Mouse (Mus musculus): ENCODE results near the gene Lbh. TPM values are rescaled to one million over a fixed set of nuclear protein-coding genes. Genes with fewer than 3 reads are reported as not detected.
A peak's percentile ranks its signal among the peaks of the same experiment; 100 is the strongest.

The Lbh gene
- total RNA-seq, 4 experiments from 2014 or later, result 36.5 to 46.3 (median 42.0) TPM

DNA sequence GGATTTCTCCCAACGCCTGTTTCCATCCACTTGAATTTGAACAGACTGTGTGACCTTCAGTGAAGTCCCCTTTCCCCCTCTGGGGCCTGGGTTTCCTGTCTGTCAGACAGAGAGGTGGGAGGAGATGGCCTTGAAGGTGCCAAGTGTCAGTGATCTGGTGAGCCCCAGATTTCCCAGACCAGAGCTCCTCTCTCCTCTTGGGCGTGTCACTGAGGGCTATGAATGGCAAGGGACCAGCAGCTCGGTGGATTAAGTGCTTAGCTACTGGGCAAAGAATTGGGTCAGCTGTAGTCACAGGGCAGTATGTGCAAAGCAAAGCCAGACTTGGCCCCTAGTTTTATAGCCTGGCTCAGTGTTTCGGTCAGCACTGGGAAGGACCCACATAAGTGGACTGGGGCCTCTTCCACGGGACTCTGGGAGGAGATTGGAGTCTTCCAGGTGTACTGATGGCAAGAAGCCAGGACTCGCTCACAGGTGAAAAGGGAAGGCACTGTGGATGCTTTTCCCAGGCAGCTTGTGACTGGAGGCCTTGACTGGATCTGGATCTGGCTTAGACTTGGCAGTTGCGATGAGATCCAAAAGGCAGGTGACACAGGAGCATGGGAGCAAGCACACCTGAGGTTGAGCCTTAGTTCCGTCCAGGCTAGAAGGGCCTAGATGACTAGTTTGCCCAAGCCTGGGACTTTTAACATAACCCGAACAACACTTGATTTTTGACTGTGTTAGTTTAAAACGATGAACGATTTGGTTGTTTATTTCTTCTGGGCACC lies 20.1 kb downstream of the Lbh start:
- DNase-seq (ENCODE audit: low spot score in 2 of 2), result peak in 1 of 2 experiments; percentile 30

DNA sequence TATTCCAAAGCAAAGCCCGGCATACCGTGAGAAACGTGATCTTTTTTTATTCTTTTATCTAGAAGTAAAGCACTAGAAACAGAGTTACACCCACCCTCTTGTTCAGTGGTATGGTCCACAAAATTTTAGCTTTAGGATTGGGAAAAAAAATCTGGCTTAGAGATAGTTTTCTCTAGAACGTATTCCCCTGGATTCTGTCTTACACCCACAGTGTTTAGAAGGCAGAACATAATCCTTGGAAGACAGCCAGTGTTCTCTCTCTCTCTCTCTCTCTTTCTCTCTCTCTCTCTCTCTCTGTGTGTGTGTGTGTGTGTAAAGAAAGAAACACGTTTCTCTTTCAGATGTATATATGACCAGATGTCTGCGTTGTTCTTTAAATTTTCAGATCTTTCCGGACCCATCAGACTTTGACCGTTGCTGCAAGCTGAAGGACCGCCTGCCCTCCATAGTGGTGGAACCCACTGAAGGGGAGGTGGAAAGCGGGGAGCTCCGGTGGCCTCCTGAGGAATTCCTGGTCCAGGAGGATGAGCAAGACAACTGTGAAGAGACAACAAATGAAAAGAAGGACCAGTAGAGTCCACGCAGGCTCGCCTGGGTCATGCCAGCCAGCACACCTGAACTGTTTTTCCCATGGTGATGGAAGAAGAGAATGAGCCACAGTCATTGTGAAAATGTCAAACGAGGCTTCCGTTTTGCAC lies 20.9 kb downstream of the Lbh start:
- no peak for DNase-seq (ENCODE audit: low spot score in 2 of 2)

DNA sequence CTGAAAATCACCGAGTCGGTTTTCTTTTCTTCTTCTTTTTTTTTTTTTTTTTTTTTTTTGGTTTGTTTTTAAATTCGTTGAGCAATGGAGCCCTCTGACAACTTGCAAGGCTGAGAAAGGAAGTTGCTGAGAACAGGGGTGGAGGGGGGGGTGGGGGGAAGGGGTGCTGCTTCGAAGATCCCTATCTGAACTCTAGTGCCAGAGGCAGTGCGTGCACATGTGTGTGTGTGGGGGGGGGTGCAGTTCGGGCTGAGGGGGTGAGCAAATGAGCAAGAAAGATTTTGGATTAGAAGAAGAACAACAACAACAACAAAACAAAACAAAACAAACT lies 21.4 kb downstream of the Lbh start:
- no peak for DNase-seq (ENCODE audit: low spot score in 2 of 2)

DNA sequence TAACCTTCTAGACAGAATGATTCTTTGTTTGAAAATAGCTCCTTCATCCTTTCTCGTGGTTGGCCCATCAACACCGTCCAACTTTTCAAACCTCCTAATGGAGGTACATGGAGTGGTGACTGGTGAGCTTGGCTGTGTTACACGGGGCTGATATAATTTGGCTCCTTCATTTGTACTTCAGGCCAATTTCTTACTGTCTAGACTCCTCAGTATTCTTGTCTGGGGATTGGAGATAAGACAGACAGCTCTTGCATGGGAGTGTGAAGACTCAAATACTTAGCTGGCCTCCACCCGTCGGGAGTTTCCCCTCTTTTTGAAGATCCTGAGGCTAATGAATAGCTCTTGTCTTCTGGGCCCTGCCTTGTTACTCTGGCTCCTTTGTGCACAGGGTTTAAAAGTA lies 26.3 kb downstream of the Lbh start:
- DNase-seq (ENCODE audit: low spot score in 2 of 2), result no peak

DNA sequence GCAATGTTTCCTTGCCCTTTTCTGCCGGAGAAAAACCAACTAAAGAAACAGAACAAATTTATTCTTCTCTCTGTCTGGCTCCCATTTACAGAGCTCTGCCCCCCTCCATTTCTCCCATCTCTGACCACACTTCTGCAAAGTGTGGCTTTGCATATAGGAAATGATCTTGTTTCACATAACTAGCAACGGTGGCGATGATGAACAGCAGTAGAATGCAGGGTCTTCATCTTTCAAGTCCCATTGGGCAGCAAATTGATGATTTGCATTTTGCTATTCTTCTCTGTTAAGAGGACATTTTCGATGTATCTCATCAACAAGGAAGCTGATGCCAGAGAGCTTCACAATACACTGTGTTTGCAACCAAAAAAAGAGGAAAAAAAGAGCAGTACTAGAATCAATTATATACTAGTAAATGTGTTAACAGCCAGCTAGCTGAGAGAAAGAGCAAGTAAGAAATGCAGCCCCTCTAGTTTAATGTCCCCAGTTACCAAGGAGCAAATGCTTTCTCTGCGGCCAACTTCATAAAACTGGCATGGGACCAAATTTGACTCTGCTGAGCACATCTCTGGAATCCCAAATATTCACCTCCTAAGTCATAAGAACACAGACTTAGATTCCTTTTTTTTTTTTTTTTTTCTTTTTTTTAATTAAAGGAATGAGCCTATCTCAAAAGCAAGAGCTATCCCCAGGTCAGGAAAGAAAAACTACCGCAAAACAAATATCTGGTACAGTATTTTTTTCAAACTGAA lies 29.2 kb downstream of the Lbh start:
- DNase-seq (ENCODE audit: low spot score in 2 of 2), result no peak

DNA sequence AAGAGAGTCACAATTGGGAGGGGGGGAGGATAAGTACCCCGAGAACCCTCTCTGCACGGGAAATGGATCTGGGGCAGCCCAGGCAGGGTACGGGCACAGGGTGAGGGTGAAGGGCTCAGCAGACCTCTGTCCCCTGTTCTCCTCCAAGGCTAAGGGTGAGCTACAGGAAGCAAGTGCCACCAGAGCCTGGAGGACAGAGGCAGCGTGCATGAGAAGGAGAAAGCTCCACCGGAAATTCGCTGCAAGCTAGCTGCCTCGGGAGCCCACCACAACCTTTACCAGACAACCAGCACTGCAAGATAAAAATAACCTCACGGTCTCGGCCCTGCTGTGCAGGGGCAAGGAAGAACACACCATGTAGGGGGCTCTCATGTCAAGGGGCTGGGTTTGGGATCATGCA lies 30.0 kb downstream of the Lbh start:
- DNase-seq (ENCODE audit: low spot score in 2 of 2), result no peak

DNA sequence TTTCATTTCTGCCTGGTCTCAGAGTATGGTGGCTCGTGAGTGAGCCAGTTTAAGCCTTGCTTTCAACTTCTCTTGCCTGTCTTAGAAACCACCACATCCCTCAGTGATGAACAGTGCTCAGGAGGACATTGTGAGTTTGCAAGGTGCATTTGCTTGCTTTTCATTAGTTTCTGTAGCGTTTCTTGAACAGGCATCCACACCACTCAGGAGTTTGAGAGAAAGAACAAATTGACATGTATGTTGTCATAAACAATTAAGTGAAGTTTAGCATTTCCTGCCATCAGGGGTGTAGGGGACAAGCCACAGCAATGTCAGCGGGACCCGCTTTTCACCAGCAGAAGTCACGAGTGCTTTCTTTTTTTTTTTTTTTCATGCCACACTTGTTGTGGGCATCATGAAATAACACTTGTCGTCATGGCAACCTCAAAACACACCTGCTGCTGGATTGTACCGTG lies 31.2 kb downstream of the Lbh start:
- no peak for DNase-seq (ENCODE audit: low spot score in 2 of 2)

DNA sequence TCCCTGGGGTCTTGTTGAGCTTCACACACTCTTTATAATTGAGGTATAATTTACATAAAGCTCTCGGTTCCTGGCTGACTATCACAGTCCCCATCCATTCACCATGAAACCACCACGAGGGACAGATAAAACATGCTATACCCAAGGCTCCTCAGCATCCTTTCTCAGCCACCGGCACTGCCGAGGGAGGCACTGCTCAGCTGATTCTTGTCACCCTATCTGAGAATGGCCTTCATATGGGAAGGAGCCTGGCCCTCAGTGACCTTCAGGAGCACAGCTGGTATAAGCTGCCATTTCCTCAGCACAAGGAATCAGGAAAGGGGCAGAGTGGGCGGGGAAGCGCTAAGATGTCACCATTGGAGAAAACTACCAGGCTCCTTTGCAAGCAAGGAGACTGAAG lies 33.2 kb downstream of the Lbh start:
- DNase-seq (ENCODE audit: low spot score in 2 of 2), result no peak

DNA sequence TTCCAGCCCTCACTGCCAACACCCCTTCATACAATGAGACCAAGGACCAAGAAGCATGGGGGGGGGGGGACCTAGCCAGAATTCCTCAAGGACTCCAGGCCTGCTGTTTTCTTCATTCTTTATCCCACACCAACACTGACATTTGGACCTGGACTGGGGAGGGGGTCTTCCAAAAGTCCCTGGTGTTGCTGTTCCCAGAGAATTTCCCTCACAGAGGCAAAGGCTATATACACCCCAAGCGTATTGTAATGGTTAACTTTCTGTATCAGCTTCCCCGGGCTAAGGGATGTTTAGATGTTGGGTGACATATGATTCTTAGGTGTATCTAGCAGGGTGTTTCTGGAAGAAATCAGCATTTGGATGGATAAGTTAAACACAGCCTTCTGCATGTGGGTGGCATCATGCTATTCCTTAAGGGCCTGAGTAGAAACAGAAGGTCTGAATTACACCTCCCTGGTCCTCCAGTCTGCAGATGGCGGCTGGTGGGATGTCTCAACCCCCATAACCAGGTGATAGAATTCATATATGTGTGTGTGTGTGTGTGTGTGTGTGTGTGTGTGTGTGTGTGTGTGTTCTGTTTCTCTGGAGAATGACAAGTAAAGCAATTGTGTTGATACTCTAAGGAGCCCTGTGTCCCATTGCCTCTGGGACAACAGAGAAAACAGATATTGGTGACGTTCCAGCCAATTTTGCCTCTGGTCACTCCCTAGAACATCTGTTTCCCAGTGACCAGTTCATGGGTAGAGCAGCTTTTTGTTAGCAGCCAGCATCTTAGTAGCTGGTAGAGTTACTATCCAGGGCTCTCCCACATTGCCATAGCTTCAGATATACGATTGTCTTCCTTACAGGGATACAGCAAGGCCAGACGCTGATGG lies 35.9 kb downstream of the Lbh start:
- DNase-seq (ENCODE audit: low spot score in 2 of 2), result no peak

DNA sequence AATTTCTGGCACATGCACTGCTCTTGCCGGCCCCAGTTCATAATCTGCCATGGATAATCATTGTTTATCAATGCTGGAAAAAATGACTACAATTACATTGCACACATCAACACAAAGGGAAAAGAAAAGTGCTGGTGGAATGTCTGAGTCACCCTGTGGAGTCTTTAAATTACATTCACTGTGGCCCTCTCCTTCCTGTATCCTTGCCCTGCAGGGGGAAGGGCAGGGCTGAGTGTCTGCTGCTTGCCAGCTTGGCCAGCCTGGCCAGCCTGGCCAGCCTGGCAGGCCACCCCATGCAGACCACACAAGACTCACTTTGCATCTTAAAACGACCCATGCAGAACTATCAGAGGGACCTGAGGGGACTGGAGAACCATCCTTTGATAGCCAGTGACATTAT lies 37.4 kb downstream of the Lbh start:
- DNase-seq (ENCODE audit: low spot score in 2 of 2), result no peak

DNA sequence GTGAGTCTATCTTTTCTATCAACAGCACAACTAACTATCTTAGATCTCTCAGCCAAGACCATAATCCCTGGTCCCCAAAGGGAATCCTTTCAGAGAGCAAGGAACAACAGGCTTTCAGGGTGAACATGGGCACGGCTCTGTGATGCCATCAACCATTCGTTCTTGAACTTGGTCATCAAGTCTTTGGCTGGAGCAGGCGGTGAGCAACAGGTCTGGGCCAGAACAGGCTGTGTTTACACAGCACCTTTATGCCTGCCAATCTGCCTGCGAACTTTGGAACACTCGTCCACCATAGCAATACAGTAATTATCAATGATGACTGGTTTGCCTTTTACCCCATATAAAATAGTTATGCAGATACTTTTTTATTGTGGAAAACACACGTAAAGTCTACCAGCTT lies 38.9 kb downstream of the Lbh start:
- no peak for DNase-seq (ENCODE audit: low spot score in 2 of 2)

DNA sequence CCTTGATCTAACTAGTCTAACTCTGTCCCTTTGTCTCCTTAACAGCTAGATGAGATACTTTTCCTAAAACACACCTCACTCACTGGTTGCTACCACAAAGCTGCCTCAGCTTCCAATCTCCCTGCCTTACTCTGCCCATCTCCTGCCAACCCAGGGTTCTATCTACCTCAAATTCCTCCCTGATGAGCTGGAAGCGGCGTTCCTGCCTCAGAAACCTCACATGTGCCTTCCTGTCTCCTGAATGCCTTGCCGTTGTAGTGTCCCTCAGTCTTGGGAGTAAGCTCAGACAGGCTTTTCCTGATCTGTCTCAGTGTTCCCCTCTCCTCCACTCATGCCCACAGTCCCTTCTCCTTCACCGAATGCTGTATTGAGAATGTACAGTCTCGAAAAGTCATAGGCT lies 40.8 kb downstream of the Lbh start:
- no peak for DNase-seq (ENCODE audit: low spot score in 2 of 2)

DNA sequence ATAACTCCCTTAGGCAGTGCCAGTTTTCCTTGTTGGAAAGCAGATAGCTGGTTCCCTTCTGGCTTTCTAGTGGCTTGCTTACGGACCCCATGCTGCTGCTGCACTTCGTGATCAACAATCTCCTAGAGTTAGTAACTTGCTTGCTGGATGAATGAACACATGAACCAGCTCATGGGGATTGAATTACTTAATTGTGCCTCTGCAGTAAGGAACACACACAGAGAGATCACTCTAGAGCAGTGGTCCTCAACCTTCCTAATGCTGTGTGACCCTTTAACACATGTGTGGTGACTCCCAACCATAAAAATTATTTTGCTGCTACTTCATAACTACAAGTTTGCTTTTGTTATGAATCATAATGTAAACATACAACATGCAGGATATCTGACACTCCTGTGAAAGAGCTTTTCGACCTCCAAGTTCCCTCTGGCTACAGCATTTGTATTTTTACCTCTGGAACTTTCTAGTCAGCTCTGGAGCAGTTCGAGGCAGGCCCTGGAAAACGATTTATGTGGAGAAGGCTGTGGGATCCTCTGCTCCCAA lies 41.5 kb downstream of the Lbh start:
- no peak for DNase-seq (ENCODE audit: low spot score in 2 of 2)

DNA sequence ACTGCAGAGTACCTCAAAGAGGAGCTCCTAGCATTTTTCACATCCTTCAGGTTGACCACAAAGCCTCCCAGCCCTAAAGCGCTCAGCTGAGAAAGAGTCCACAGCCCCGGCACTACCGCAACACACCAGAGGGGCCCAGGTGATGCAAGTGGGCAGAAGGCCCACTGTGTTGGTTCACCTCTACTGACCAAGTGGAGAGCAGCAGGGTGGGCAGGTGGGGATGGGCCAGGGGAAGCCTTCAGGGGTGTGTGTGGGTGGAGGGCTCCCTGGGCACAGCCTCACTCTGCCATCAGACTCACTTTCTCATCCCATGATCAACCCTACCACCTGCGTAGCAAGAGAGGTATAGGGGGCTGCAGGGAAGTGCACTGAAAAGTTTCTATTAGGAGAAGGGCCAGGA lies 42.1 kb downstream of the Lbh start:
- DNase-seq (ENCODE audit: low spot score in 2 of 2), result no peak

DNA sequence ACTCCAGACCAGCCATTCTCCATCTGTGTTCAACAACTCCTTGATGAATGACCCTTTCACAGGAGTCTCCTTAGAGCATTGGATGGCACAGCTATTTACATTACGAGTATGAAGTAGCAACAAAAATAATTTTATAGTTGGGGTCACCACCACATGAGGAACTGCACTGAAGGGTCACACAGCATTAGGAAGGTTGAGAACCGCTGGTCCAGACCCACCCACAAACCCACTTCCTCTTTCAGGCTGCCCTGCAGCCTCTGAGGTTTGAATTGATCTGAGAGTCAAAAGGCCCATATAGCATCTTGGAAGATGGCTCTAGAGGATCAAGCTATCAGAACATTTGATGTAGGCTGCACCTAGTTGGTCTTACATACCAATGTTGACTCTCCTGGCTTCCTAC lies 42.8 kb downstream of the Lbh start:
- no peak for DNase-seq (ENCODE audit: low spot score in 2 of 2)

DNA sequence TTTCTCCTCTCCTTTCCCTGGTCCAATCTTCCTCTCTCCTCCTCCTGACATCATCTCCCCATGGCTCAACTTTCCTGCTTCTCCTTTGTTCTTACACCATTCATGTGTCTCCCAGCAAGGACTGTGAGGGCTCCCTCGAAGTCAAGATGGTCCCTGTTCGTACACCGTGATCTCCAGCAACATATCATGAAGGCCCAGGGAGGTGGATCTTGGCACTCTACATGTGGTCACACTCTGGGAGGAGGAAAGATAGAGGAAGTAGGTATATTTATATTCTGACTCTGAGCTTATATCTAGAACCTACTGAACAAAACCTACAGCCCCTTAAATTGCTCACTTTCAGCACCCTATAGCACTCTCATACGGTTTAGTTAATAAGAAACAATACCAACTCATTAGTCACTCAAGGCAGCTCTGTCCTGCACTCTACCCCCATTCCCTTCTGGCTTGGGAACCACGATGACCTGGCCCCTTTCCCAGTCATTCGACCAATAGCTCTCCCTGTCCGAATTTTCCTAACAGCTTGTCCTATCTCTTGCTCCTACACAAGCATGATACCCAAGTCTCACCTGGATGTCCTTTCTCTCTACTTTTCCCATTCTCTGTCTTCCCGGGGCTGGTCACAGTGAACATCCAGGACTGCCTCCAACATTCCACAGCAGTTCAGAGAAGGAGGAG lies 44.0 kb downstream of the Lbh start:
- DNase-seq (ENCODE audit: low spot score in 2 of 2), result no peak

DNA sequence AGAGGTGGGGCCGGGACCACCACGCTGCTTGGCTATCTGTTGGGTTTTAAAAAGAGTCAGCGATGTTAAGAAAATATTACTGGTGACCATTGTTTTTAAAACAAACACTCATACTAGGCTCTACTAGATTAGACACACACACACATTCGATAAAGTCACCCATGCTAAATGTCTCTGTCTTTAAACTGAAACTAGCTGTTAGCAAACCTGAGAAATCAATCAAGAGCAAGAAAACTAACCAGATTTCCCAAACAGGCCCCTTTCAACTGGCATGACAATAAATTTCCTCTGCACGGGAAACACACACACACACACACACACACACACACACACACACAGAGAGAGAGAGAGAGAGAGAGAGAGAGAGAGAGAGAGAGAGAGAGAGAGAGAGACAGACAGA lies 47.6 kb downstream of the Lbh start:
- no peak for DNase-seq (ENCODE audit: low spot score in 2 of 2)

DNA sequence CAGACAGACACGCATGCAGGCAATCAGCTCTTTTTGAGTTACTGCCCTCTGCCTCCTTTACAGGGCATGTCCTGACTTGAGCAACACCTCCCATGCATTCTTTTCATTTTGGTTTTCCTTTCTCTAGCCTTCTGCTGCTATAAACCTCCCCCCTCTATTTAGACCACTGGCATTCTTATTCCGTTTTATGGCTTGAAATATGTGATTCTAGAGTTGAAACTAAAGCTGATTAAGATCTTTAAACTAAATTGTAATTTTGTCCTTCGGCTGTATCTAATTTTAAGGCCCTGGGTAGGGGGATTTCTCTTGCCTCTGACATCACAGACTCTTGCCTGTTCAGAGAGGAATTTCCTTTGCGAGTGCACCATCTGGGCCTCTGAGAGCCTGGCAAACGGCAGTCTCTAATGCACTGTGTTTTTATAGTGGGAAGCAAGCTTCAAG lies 48.0 kb downstream of the Lbh start:
- no peak for DNase-seq (ENCODE audit: low spot score in 2 of 2)

DNA sequence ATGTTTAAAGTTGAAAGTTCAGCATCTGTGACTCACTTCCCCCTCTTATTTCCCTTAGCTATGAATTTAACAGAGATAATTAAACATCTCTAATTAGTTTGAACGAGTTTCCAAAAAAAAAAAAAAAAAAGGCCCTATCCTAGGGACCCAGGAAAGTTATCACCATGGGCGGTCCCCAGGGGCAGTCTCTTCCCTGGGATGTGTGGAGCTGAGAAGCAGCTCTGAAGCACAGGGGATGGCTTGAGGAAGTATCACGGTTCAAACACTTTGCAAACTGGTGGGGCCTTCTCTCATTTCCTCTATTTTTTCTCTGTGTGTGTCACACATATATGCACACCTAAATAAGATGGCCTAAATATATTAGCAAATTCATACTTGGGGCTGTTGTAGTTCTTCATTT lies 48.8 kb downstream of the Lbh start:
- DNase-seq (ENCODE audit: low spot score in 2 of 2), result no peak

DNA sequence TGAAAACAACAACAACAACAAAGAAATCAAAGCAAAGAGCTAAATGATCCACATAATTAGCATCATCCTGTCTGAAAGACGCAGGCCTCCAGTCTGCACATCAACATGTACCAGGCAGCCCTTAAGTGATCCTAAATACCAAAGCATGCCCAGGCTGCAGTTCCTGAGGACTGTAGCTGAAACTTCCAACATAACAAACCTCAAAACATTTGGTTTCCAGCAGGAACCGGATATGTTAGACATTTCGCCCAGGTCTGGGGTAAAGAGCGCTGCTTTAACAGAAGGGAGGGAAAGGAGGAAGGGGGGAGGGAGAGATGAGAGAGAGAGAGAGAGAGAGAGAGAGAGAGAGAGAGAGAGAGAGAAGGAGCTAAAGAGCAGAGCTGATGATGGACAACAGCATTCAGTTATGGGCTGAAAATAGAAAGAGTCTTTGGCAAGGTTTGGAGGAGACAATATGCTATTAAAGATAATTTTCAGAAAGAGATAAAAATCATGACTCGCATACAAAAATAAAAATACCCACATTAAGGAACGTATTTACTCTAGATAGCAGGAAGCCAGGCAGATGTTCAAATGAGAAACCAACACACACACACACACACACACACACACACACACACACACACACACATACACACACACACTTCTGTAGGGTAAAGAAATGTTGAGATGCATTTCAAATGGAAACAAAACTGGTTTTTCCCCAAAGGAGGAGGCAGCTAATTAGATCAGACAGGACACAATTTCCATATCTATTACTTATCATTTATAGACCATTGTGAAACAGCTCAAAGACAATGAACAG lies 49.5 kb downstream of the Lbh start:
- DNase-seq (ENCODE audit: low spot score in 2 of 2), result no peak
